Mouse (Mus musculus) liver, embryonic 14.5 days (tissue): Measurements from ENCODE around the gene Gbx1. TPM values are rescaled to one million over a fixed set of nuclear protein-coding genes. Genes with fewer than 3 reads are reported as not detected.

Source experiments
- ATAC-seq: fragments of 200-750 bp; cut with Nextera tagmentation; 2 replicates; pipeline ENCODE4 v1.8.0; 2017; ENCODE audit warnings: moderate number of reproducible peaks, mild to moderate bottlenecking, moderate library complexity; ENCODE audit not compliant: insufficient read depth
- DNase-seq, 3 experiments: peaks; one replicate each; pipeline ENCODE4 v3.0.0-alpha.2; 2012 to 2013; ENCODE audit warnings: low read depth in 3 of 3, low spot score in 3 of 3
- H3K27ac ChIP-seq: fragments of 300-500 bp; sonication (generic); 2 replicates; pipeline ENCODE4 v1.5.1; 2014; ENCODE audit warnings: moderate library complexity, mild to moderate bottlenecking, control low read depth, inconsistent platforms
- H3K27me3 ChIP-seq: fragments of 300-500 bp; sonication (generic); 2 replicates; pipeline ENCODE4 v1.6.1; 2014; ENCODE audit warnings: mild to moderate bottlenecking, low read length, moderate library complexity; ENCODE audit not compliant: control insufficient read depth, insufficient read depth
- H3K36me3 ChIP-seq: fragments of 300-500 bp; sonication (generic); replicated peaks from 2 replicates; pipeline ENCODE4 v1.6.1; 2014; ENCODE audit warnings: low read depth; ENCODE audit not compliant: control insufficient read depth, insufficient read depth
- H3K4me1 ChIP-seq, 2 experiments: fragments of 200-500 bp in 1 of 2; fragments of 300-500 bp in 1 of 2; sonication (generic) in 1 of 2; replicated peaks; 2 replicates each; pipeline ENCODE4 v1.6.1; 2012 to 2014; ENCODE audit warnings: antibody characterized with exemption in 1 of 2, inconsistent platforms in 1 of 2, low read length in 1 of 2; ENCODE audit not compliant: control insufficient read depth in 2 of 2, insufficient read depth in 2 of 2
- H3K4me2 ChIP-seq: fragments of 300-500 bp; sonication (generic); 2 replicates; pipeline ENCODE4 v1.6.1; 2014; ENCODE audit warnings: low read depth, mild to moderate bottlenecking, control low read depth, moderate library complexity
- H3K4me3 ChIP-seq, 2 experiments: fragments of 200-500 bp in 1 of 2; fragments of 300-500 bp in 1 of 2; sonication (generic) in 1 of 2; 2 replicates each; pipeline ENCODE4 v1.5.1; 2012 to 2014; ENCODE audit warnings: low read depth in 2 of 2, low read length in 2 of 2, mild to moderate bottlenecking in 2 of 2, control low read depth in 1 of 2, inconsistent platforms in 1 of 2, moderate library complexity in 1 of 2; ENCODE audit not compliant: insufficient read depth in 1 of 2
- H3K9ac ChIP-seq: fragments of 300-500 bp; sonication (generic); replicated peaks from 2 replicates; pipeline ENCODE4 v1.6.1; 2014; ENCODE audit warnings: mild to moderate bottlenecking, control low read depth, moderate library complexity
- H3K9me3 ChIP-seq: fragments of 300-500 bp; sonication (generic); 2 replicates; pipeline ENCODE4 v1.6.1; 2016; ENCODE audit warnings: low read length, mixed read lengths; ENCODE audit not compliant: control insufficient read depth
- CTCF ChIP-seq: IDR thresholded peaks from 2 replicates; pipeline ENCODE4 v1.5.1; 2016; ENCODE audit warnings: antibody characterized with exemption, low read depth, control low read depth
- EP300 ChIP-seq: IDR thresholded peaks from 2 replicates; pipeline ENCODE4 v1.6.1; 2016; ENCODE audit warnings: antibody characterized with exemption, low read depth
- whole genome bisulfite sequencing: fragments of 180-500 bp; shearing (Covaris S2); extraction: QIAGEN DNeasy Blood & Tissue Kit; methylation state at CpG from one replicate; pipeline ENCODE4 v1.1.7; 2014; ENCODE audit not compliant: insufficient replicate concordance; 5-methylcytosine and 5-hydroxymethylcytosine counted together
- polyA plus RNA-seq, 2 experiments: library from polyadenylated mRNA; depleted of rRNA in 1 of 2; stranded (reverse) in 1 of 2; unstranded in 1 of 2; fragments of >200 nt; fragmentation: Nextera tagmentation in 1 of 2; extraction: Ambion mirVana in 1 of 2; gene quantifications; 2 replicates each; pipeline versions ENCODE4 v1.2.1 to v1.2.3; 2012 to 2014

Gbx1 gene
- polyA plus RNA-seq, 2 experiments = not detected

DNA sequence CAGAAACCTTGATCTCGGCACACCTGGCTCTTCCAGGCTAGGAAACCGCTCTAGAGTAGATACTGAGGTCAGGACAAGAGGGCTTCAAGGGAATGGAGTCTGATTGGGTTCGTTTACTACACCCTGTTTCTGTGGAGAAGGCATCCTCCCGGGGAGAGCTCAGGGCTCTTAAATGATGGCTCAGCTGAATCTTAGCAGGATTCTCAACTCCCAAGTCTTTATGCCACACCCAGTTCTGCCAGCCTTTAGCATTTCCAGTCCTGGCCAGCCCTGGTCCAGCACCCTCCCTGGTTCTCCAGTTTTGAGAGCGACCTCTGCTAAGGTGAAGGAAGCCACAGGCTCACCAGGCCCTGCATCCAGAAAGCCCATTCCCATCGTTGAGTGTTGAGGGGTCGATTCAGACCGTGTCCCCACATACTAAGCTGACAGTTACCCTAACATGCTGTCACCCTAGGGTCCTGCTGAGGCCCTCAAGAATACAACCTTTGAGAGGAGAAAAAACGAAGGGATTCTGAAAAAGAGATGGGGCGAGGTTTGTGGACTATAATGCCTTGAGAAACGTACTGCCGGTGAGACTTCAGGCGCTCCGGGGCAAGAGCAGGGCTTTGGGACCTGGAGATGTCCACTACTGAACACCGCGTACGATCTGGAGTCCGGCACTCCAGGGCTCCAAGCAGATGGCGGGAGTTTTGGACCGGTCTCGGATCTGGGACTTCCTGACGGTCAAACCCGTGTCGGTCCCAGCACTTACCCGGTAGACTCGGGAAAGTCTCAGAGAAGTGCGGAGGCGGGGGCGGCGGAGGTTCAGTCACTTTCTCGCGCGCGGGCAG lies 1.4 kb downstream of the Gbx1 start:
- Histone ChIP-seq H3K4me2 (no peak overlapping the region), H3K4me3 (0 out of 4 replicates have a peak overlapping the region, but pooled peaks of 1 of the 2 experiments have one; percentile 29), H3K4me1 (no peaks in the 10 kb centered on the region), H3K9me3 (no peaks in the 10 kb centered on the region), H3K27ac (no peak overlapping the region), H3K27me3 (peaks cover 86% of the 10 kb centered on the region), H3K9ac (no peak overlapping the region), H3K36me3 (no peaks in the 10 kb centered on the region)
- TF ChIP-seq CTCF (no peak), EP300 (no peak)
- DNase-seq (no peak), ATAC-seq (no peak)
- 4% methylated on average over 32 of the region's 34 CpGs for WGBS

DNA sequence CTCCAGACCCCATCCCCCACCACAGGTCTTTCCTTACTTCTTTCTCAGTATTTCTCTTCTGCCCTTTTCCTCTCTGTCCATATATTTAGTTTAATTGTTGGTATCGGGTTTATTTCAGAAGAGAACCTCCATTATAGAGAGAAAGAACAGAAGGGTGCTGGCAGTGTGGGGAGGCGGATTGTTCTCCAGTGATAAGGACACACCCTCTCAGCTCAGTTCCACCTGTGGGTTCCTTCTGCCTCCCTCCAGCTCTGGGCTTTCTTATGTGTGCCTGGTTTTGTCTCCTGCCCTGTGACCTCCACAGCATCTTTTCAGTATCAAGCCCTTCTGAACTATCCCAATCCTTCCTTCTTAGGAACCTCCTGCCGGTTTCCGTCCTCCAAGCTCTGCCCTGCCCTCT lies 2.5 kb downstream of the Gbx1 start:
- Histone ChIP-seq H3K36me3 (no peaks in the 10 kb centered on the region), H3K4me2 (no peak overlapping the region), H3K9me3 (no peaks in the 10 kb centered on the region), H3K27me3 (peaks cover 82% of the 10 kb centered on the region), H3K9ac (no peak overlapping the region), H3K27ac (no peak overlapping the region), H3K4me1 (no peaks in the 10 kb centered on the region), H3K4me3 (no peak overlapping the region)
- ATAC-seq = no peak
- 11% methylated on average over 4 of the region's 4 CpGs for WGBS
- DNase-seq = no peak
- no peak for TF ChIP-seq EP300
- no peak for TF ChIP-seq CTCF

DNA sequence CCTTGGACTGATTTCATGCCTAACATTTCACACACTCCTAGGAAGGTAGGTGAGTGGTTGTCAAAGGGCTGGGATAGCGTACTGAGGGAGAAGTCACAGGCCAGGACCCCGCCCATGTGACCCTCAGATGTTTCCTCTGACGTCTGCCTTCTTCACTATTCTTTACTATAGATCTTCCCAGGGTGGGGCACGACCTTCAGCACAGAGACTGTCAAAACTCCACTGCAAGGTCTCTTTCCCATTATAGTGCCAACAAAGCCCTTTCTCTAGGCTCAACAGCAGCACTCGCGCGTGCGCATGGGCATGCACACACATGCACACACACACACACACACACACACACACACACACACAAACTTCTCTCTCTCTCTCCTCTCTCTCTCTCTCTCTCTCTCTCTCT lies 3.2 kb downstream of the Gbx1 start:
- Histone ChIP-seq H3K27ac (no peak overlapping the region), H3K36me3 (no peaks in the 10 kb centered on the region), H3K4me2 (no peak overlapping the region), H3K27me3 (peaks cover 75% of the 10 kb centered on the region), H3K9ac (no peak overlapping the region), H3K4me1 (no peaks in the 10 kb centered on the region), H3K4me3 (no peak overlapping the region), H3K9me3 (no peaks in the 10 kb centered on the region)
- DNase-seq = no peak
- ATAC-seq = no peak
- TF ChIP-seq CTCF (no peak), EP300 (no peak)
- WGBS = 44% methylated on average over 8 of the region's 8 CpGs

DNA sequence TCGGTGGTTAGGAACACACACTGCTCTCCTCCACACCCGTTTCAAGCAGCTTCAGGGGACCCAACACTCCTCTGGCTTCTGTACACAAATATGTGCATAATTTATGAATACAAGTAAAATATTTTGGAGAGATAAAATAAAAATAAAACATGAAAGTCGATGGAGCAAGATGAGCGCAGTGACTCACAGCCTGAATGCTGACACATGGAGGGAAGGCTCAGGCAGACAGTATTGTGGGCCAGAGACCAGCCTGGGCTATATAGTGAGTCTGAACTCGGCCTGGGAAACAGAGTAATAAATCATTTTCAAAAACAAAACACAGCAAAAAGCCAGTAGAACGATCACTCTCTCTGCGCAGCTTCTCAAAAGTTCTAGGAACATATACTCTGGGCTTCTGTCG lies 5.6 kb downstream of the Gbx1 start:
- H3K36me3 ChIP-seq = no peaks in the 10 kb centered on the region
- no peak overlapping the region for H3K9ac ChIP-seq
- DNase-seq (no peak), ATAC-seq (no peak)
- H3K4me2 ChIP-seq = no peak overlapping the region
- 44% methylated on average over 8 of the region's 8 CpGs for WGBS
- H3K4me3 ChIP-seq = no peak overlapping the region
- H3K4me1 ChIP-seq = no peaks in the 10 kb centered on the region
- peaks cover 50% of the 10 kb centered on the region for H3K27me3 ChIP-seq
- no peak overlapping the region for H3K27ac ChIP-seq
- no peaks in the 10 kb centered on the region for H3K9me3 ChIP-seq
- TF ChIP-seq CTCF (no peak), EP300 (no peak)

DNA sequence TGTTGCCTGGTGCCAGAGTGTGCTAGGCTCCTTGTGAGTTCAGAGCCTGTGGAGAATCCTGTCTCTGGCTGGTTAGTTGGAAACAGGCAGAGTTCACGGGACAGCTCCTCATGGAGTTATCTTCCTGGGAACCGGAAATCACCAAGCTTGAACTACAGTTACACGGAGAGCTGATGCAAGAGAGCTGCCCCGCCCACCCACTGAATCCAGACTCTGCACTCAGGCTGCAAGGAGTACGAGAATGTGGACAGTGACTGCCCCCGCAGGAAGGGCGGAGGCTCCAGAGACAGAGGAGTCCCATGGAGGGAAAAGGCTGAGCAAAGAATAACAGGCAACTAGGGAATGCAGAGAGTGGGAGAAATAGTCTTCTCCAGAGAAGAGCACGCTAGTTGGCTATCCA lies 14.7 kb downstream of the Gbx1 start:
- Histone ChIP-seq H3K27me3 (no peaks in the 10 kb centered on the region; the same call in 1 of the 2 replicates), H3K9ac (no peak overlapping the region), H3K27ac (no peak overlapping the region), H3K4me1 (no peaks in the 10 kb centered on the region), H3K4me2 (no peak overlapping the region), H3K9me3 (peaks cover 2% of the 10 kb centered on the region; the same call in 1 of the 2 replicates), H3K4me3 (no peak overlapping the region), H3K36me3 (no peaks in the 10 kb centered on the region)
- no peak for ATAC-seq
- TF ChIP-seq EP300 = no peak
- WGBS = 34% methylated on average over 8 of the region's 8 CpGs
- DNase-seq = no peak
